Mouse (Mus musculus): ENCODE measurements around the gene Hnrnpul1.
"Not testable (repeated sequence)": the region's sequence is repeated elsewhere in the genome, so short reads cannot be mapped to it uniquely, and the experiment has no call there.

Gene Hnrnpul1

DNA sequence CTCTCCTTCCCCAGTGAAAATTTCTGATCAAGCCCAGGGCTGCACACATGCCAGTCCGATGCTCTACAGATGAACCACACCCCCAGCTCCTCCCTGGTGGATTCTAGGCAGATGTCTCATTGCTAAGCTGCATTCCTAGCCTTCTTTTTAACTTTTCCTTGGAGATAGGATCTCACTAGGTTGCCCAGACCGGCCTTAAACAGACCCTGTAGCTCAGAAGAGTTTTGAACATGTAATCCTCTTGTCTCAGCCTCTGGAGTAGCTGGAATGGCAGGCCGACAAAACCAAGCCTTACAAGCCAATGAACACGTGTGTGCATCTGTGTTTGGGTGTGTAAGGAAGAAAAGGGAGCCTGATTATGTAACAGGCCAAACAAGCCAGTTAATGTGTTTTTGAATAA, 26.2 kb upstream of the Hnrnpul1 start:
- no peak for DNase-seq (ENCODE audit: low spot score in 2 of 2)

DNA sequence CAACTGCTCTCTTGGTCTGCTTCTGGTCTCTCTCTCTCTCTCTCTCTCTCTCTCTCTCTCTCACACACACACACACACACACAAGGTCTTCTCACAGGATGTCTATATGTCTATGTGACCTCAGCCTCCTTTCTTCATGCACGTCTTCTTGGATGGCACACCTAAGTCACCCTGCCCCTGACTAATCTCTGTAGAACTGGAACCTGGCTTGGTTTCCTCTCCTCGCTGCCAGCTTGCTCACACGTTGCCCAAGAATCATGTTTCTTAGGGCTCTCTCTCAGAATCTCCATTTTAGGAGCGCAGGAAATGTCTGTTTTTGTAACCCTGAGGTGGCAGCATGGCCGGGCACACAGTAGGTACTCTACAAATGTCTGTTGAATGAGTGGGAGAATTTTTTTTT, 25.5 kb upstream of the Hnrnpul1 start:
- no peak for DNase-seq (ENCODE audit: low spot score in 2 of 2)

DNA sequence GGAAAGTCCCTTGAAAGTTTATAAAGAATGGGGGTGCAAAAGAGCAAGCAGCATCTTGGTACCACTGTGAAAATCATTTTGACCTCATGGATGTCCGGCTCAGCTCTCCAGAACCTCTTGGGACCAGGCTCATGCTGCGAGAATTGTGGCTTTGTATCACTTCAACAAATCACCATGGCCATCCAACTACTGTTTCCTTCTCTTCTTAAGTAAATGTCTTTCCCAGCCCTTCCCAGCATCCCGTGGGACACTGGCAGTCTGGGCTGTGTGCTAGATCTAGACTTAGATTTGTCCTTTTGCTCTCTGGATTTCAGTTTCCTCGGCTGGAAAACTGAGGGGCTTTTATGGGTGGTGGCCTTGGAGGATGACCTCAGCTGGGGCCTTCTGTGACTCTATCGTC, 13.7 kb upstream of the Hnrnpul1 start:
- DNase-seq (ENCODE audit: low spot score in 2 of 2): no peak

DNA sequence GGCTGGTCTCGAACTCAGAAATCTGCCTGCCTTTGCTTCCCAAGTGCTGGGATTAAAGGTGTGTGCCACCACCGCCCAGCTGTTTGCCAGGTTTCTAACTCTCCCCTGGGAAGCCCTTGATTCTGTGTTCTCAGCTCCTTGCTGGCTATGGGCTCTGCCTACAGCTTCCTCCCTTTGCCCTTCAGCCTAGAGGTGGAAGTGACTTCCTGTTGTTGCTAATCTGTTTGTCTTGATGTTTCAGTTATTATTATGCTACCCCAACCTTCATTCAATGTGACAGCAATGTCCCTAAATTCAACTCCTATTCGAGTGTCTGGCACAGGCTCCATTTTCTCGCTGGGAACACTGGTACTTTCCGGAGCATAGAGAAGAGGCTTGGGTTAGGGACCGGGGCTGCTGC, 11.6 kb upstream of the Hnrnpul1 start:
- DNase-seq (ENCODE audit: low spot score in 2 of 2): no peak

DNA sequence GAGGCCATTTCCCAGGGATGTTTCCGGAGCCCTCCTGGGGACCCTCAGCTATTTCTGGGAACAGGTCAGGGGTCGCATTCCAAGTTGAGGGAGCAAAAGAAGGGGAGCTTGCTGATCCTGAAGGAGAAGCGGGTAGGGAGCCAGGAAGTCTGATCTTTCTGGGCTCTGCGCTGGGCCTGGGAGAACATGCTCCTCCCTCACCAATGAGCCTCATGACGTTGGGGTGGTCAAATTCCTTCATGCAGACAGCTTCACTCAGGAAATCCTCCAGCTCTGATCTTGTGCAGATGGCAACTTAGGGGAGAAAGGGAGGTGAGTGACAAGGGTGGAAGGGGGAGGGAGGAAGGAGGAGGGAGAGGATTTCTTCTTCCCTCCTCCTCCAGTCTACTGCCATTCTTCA, 9.7 kb upstream of the Hnrnpul1 start:
- no peak for DNase-seq (ENCODE audit: low spot score in 2 of 2)

DNA sequence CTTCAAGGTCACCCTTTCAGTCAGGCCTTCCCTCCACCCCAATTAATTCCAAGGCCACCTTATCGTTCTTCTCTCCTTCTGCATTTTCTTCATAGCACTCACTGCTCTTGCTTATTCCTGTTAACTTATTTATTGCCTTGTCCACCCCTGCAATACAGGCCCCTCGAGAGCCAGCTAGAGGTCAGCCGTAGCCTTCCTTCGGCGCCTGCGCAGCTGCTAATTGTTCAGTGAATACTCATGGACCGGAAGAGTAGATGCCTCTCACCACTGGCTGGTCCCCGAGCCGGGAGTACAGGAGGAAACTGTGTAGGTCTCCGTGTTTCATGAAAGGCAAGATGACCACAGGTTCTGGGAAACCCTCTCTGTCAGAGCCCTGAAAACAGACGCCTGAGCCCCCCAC, 9.1 kb upstream of the Hnrnpul1 start:
- no peak for DNase-seq (ENCODE audit: low spot score in 2 of 2)

DNA sequence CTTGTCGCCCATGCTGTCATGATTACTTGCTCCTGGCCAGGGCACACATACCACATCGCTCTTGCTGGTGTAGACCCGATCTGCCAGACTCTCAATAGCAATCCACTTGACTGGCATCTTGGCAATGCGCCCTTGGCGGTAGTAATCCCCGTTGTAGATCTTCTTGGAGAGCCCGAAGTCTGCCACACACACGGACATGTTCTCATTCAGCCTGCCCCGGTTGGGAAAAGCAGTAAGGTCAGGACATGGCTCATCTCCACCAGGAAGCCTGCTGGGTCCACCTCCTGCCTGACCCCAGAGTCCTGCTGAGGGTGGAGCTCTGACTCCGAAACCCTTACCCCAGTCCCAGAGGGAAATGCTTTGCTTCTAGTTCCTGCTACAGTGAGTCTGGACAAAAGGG, 6.8 kb upstream of the Hnrnpul1 start:
- DNase-seq (ENCODE audit: low spot score in 2 of 2): no peak

DNA sequence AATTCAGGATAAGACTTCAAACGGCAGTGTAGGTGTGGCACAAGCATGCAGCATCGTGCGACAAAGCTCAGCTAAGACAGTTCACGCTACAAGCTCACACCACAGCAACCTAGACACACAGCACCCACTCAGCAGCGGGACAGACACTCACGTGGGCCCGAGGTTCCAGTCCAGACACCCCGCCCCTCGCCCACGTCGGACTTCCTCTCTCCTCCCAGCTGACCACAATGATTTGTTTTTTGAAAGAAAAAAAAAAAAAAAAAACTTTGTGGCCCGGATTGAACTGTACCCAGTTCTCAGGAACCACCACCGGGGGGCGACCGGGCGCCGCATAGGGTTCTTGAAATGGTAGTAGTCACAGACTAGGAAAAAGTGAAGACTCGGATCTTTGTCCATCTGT, 1.5 kb upstream of the Hnrnpul1 start:
- DNase-seq (ENCODE audit: low spot score in 2 of 2): peak; percentile 96

DNA sequence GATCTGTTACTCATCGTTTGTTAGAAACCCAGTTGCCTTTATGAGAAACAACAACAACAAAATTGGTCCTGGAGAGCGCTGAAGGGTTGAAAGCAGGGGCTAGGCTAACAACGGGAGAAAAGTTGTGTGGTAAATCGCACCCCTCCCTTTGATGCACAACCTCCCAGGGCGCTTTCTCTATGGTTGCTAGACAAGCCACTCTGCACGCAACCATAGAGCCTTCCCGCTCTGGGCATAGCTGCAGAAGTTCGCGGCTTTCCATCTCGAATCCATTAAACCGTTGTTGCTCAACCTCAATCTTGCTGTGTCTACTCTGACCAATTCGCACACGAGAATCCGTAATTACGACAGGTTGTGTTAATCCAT, 894 bp upstream of the Hnrnpul1 start:
- DNase-seq (ENCODE audit: low spot score in 2 of 2): no peak

DNA sequence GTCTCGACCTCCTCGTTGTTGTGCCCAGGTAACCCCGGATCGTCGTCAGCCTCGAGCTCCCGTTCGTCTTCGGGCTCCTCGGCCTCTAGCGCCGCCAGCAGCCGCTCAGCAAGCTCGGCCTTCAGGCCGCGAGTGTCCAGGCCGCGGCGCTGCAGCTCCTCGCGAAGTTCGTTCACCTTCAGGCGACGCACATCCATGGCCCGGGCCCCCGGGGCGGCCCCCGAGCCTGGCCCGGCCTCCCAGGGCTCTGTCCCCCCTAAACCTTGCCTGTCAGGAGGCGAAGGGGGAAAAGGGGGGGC, 169 bp downstream of the Hnrnpul1 start:
- no peak for DNase-seq (ENCODE audit: low spot score in 2 of 2)

DNA sequence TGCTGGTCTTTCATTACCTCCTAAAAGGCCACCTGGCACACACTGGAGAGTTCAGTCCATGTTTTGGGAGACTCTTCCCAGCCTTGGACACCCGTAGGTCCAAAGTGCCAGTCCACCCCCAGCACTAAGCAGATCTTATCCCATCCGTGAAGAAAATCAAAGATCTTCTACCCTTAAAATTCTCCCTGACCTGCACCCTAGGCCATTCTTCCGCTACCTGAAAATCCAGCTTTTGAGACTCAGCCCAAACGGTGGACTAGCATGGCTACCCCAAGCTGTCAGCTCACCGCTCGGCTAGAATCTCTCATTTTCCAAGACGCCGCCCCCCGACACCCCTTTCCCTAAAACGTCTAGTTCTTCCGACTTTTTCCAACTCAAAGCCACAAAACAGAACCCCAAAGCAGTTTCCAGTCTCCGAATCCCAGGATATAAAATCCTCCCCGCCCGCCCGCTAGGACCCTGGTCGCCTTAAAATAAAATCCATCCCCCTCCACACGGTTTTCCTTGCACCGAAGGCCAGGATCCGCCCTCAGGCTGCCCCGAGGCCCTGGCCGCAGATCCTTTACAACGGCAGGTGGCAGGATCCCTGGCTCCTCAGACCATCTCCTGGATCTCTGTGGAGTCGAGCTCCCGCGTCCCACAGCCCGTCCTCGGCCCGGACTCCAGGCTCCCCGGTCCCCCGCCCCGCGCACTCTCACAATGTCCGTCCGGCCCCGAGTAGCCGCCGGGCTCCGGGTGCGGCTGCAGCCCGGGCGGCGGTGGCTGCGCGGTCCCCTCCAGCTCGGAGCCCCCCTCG, 716 bp downstream of the Hnrnpul1 start:
- no peak for DNase-seq (ENCODE audit: low spot score in 2 of 2)

DNA sequence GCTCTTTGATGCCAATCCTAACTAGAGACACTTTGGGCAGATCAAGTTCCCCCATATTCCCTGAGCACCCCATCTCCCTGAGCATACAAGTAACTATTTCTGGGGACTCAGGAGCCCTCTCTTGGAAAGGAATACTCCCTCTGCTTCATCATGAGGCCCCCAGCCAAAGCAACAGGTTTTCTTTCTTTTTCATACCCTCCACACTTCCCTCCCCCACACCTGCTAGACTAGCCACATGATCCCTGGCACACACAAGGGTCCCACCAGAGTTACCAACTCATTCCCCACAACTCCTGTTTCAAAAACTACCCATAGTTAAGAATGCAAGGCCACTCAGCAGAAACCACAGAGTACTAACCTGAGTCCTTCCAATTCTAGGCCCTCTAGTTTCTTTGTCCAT, 1.5 kb downstream of the Hnrnpul1 start:
- DNase-seq (ENCODE audit: low spot score in 2 of 2): no peak

DNA sequence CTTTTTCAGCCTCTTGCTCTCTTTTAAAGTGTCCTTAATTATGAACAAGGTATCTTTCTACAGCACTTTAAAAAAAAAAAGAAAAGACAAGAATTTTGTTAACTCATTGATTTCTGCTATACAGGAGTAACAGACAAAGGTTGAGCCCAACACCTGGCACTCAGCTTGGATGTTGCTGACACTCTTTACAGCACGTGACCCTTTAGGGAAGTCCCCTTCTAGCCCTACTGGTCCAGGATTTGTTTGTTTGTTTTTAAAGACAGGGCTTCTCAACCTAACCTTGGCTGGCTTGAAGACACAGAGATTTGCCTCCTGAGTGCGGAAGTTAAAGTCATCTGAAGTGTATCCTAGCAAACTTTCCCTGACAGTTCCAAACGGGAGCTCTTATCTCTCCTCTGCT, 7.7 kb downstream of the Hnrnpul1 start:
- DNase-seq (ENCODE audit: low spot score in 2 of 2): no peak

DNA sequence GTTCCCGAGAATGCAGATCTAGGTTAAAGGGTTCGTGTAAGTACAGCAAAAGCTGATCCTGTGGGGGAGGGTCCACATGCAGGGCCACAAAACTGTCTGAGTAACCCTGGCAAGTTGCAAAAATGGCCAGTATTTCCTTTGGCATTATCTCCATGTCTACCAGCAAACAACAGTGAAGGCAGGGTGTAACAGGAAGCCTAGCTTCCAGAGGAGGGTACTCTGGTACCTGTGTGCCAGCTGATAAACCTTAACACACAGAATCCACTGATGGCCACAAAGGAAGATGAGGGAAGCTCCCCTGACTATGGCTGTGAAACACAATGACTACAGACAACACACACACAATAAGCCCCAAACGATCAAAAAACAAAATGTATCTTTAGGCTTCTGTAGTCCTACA, 16.3 kb downstream of the Hnrnpul1 start:
- DNase-seq (ENCODE audit: low spot score in 2 of 2): no peak

DNA sequence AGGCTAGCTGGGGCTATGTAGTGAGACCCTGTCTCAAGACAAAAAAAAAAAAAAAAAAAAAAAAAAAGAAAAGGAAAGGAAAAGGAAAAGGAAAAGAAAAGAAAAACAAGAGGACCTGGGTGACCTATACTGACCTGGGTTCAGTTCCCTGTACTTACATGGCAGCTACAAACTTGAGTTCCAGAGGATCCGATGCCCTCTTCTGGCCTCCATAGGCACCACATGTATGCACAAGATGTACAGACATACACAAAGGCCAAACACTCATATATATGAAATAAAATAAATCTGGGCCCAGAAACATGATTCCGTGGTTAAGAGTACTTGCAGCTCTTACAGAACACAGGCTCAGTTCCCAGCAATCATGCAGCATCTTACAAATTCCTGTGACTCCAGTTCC, 17.6 kb downstream of the Hnrnpul1 start:
- DNase-seq (ENCODE audit: low spot score in 2 of 2): no peak

DNA sequence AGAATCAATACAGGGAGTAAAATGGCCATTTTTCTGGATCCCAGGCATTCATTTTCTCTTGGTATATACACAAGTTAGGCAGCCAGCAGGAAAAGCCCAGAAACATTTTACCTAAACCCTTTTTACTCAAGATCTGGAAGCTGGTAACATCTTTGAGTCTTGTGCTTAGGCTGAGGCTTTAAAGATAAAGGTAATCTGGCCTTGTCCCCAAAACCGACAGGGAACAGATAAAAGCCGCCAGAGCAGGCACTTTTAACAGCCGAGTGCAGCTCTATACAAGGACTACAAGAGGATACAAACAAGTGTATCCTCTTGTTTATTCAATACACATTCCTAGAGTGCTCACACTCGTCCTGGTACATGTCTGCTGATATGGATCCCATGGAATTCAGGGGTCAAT, 19.6 kb downstream of the Hnrnpul1 start:
- DNase-seq (ENCODE audit: low spot score in 2 of 2): no peak

DNA sequence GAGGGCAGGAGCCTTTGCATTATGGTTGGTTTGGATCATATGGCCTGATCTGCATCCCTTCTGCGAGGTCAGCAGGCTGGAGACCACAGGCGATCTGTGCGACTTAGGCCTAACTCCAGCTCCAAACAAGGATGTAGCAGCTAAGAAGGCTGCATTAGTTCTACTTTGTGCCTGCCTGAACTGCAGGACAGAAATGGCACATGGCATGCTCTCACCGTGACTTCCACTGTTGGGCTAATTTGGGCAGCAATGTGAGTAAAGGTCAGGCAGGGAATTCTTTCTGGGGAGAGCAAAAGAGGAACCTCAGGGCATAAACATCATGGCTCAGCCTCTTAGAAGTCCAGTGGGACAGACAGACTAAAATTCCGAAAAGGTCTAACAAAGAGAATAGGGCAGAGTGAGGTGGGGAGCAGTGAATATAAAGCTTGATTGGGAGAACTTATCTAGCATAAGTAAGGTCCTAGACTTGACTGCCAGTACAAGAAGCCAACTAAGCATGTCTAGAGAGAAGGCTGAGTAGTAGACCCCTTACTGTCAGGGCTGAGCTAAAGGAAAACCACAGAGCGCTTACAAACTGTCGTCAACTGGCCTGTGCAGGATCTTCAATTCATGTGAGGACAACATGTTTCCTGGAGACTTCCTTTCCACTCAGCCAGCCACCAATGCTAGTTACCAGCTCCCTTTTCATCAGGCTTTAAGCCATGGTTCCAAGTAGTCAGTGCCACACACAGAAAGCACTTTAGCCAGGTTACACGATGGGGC, 23.1 kb downstream of the Hnrnpul1 start:
- no peak for DNase-seq (ENCODE audit: low spot score in 2 of 2)

DNA sequence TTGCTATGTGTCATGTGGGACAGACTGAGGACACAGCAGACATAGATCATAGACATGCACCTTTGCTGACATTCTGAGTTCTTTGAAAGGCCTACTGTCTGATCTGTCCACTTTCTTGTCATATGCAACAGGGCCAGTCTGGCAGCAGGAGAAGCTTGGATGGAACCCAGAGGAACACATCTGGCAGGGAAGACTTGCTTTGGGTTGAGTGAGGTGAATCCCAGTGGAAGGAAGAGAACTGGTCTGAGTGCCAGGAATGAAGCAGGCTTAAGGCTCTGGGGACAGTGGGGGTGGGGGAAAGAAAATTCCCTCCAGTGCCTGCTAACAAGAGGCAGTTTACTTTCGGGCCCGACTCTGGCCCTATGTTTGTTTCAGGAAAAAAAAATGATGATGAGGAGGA, 24.7 kb downstream of the Hnrnpul1 start:
- no peak for DNase-seq (ENCODE audit: low spot score in 2 of 2)

DNA sequence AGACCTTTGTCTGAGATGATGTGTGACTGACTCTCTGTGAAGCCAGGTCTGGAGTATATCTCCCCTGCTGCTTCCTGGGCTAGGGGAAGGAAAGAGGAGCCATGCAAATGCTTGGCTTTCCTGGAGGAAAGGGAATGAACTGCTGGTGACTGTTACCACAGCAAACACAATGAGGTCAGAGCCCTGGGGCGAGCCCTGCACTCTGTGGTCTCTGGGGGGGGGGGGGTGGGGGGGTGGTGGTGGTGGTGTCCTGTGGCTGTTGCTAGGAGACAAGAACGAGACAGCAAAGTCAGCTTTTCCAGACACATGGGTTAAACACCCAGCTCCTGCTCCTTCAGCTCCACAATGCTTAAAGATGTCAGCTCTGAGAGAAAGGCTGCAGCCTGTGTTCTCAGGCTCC, 25.2 kb downstream of the Hnrnpul1 start:
- DNase-seq (ENCODE audit: low spot score in 2 of 2): no peak

DNA sequence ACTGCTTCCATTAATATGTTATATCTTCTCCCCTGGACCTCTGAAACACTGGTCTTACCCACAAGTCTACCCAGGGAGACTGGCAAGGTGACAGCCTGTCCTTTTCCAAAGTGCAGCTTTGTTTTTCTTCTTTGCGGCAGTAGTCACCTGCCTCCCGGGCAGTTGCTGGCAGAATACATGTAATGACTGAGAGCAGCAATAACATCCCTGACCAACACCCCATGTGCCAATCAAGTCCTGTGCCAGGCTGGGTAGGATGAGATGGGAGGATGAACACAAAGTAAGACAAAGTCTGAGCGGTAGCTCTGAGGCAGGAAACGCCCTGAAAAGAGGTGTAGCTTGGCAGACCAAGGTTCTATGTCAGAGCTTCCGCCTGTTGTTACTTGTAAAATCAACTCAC, 26.8 kb downstream of the Hnrnpul1 start:
- no peak for DNase-seq (ENCODE audit: low spot score in 2 of 2)

DNA sequence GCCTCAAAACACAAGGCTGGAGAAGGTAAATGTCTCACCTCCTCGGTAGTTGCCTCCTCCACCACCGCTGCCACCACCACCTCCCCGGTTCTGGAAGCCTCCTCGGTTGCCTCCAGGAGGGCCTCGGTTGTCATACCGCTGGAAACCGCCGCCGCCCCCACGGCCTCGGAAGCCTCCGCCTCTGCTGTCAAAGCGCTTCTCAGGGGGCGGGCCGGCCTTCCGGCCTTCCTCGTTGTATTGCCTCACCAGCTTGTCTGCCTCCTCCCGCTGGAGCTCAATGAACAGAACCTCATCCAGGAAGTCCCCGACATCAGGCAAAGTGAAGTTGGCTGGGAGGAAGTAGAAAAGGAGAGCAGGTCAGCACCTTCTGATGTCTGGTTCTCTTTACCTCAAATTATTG, 28.7 kb downstream of the Hnrnpul1 start:
- DNase-seq (ENCODE audit: low spot score in 2 of 2): no peak

DNA sequence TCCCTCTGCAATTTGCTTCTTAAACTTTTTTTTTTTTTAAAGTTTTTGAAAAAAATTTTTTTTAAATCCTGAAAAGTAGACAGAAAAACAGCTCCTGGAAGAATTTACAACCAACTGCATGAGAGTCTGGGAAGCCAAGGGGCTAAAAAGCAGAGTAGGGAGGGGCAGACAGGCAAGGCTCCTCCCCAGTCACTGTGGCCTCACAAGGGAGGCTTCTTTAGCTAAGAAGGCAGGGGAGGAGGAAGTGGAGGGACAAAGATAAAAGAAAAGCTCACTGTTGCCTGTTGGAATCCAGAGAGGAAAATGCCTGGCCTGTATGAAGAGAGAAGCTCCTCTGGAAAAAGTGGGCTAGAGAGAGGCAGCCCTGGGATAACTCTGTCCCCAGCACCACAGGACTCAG, 32.8 kb downstream of the Hnrnpul1 start:
- not testable (repeated sequence) for DNase-seq (ENCODE audit: low spot score in 2 of 2)

DNA sequence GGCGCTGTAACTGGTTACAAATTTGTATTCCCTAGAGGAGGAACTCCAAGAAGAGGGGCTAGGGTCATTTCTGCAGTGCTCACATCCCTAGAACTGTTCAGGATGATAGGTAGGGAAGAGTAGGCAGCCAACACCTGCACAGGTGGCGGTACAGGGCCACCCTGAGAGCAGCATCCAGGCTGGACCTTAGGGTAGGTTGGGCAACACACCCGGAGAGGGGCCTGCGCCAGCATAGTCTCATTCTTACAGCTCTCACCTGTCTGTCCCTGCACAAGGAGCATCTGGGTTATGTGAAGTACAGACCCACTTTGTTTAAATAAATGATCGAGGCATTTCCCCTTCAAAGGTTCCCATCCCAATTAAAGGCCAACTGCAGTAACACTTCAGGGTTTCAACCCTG, 33.8 kb downstream of the Hnrnpul1 start:
- DNase-seq (ENCODE audit: low spot score in 2 of 2): no peak

Data from natural killer cell, adult 2 months (primary cell).